Mouse (Mus musculus) neural tube, embryonic 11.5 days (tissue): ENCODE measurements around the gene Timm22. TPM values are rescaled to one million over a fixed set of nuclear protein-coding genes. Genes with fewer than 3 reads are reported as not detected.

Experiments
- polyA plus RNA-seq: library from polyadenylated mRNA; unstranded; fragments of >200 nt; fragmentation: Nextera tagmentation; extraction: Ambion mirVana; gene quantifications from 2 replicates; pipeline ENCODE4 v1.2.1, GENCODE M21; 2014

Gene Timm22
- polyA plus RNA-seq, 1 experiment from 2014 or later: 124 TPM

Other genes with a start within 250 kb of the Timm22 start
- gene Vps53, start 227.3 kb upstream of the Timm22 start, polyA plus RNA-seq: 50.1 and 50.8 TPM in 2 replicates
- gene Fam57a, start 227.3 kb upstream of the Timm22 start, polyA plus RNA-seq: 37.2 and 40.1 TPM in 2 replicates
- gene Dbil5, start 189.3 kb upstream of the Timm22 start, polyA plus RNA-seq: 0.46 TPM in 1 of 2 replicates, not detected in the other
- gene Gemin4, start 189.3 kb upstream of the Timm22 start, polyA plus RNA-seq: 37.9 and 43.6 TPM in 2 replicates
- gene Mrm3, start 163.2 kb upstream of the Timm22 start, polyA plus RNA-seq: 18.6 and 18.8 TPM in 2 replicates
- 116 and 118 TPM in 2 replicates for gene Glod4, start 163.2 kb upstream of the Timm22 start, polyA plus RNA-seq
- gene Nxn, start 7.8 kb upstream of the Timm22 start, polyA plus RNA-seq: 55.3 and 57.7 TPM in 2 replicates
- 43.2 and 44.9 TPM in 2 replicates for gene Abr, start 215.4 kb downstream of the Timm22 start, polyA plus RNA-seq